Mouse (Mus musculus) right cerebral cortex, postnatal 25 days (tissue): Measurements from ENCODE around the gene Cdc34.

Experiments used
- DNase-seq: peaks from one replicate; pipeline ENCODE4 v3.0.0; 2022

The Cdc34 gene

DNA sequence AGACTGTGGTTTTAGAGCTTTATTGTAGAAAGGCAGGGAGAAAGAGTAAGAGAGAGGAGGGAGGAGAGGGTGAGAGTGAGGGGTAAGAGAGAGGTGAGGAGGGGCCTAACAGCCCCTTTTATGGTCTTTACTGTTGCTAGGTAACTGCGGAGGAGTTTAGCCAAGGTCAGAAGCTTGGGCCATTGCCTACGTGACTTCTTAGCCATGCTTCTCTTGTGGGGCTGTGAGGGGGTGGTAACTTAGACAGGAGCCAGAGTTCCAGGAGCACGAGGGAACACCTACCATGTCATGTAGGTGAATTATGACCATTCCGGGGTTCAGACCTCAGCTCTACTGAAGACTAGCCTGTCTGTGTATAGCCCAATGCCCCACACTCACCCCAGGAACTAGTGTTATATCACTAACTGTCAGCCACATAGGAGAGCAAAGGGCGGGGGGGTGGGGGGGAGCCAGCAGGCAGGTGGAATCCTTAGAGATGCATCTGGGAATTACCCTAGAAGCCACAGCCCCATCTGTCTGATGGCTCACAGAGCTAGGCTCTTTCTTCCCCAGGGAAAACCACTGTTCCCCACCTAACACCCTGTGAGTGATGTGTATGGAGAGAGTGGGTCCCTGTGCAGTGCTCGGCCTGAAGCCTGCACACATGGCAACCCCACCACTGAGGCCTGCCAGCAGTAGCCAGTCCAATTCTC is 10.5 kb upstream of the Cdc34 start:
- no peak for DNase-seq

DNA sequence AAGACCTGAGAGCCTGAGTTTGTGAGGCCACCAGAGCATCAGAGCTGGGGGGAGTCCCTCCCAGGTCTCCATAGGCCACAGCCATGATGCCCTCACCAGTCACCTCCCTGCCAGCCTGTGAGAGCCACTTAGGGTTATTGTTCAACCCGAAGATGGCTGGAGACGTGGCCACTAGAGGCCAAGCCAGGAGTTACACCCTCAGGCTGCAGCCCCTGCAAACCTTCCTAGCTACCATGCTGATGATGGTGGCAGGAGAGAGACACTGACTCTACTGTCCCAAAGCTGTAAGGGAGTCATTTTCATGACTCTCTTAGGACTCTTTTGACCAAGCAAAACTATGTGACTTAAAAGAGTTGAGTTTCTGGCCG is 9.9 kb upstream of the Cdc34 start:
- no peak for DNase-seq

DNA sequence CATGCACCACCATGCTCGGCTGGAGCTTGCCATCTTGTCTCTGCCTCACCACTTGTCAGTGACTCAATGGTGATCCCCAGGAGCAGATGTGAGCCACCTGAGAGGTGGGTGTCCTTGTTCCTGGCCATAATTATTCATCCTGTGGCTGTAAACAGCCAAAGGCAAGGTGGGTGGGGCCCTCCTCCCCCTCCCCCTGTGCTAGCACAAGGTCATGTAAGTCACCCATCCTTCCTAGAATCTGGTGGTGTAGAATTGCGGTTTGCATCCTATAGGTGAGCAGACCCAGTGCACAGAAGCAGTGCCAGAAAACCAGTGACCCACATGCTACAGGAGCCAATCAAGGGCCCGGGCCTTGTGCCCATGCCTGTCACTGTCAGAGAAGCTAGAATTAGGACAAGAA is 8.9 kb upstream of the Cdc34 start:
- no peak for DNase-seq

DNA sequence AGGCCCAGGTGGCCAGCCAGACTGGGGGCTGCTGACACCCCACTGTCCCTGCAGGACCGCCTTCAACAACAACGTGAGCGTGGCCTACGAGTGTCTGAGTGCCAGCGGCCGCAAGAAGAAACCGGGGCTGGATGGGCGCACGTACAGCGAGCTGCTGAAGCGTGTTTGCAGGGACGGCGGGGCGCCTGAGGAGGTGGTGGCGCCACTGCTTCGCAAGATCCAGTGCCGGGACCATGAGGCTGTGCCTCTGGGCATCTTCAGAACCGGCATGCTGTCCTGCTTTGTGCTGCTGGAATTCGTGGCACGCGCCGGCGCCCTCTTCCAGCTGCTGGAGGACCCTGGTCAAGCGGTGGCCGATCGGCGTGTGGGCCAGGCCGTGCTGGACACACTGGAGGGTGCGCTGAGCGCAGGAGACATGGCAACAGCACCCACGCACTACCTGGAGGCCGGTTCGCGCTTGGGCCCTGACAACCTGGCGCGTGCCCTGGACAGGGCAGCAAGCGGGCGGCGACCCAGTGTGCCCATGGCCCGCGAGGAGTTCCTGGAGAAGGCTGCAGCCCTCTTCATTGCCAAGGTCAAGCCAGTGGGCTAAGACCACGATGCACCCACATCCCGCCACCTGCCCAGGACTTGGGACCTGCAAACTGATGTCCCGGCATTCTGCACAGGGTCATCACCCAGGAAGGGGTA is 6.5 kb upstream of the Cdc34 start:
- no peak for DNase-seq

DNA sequence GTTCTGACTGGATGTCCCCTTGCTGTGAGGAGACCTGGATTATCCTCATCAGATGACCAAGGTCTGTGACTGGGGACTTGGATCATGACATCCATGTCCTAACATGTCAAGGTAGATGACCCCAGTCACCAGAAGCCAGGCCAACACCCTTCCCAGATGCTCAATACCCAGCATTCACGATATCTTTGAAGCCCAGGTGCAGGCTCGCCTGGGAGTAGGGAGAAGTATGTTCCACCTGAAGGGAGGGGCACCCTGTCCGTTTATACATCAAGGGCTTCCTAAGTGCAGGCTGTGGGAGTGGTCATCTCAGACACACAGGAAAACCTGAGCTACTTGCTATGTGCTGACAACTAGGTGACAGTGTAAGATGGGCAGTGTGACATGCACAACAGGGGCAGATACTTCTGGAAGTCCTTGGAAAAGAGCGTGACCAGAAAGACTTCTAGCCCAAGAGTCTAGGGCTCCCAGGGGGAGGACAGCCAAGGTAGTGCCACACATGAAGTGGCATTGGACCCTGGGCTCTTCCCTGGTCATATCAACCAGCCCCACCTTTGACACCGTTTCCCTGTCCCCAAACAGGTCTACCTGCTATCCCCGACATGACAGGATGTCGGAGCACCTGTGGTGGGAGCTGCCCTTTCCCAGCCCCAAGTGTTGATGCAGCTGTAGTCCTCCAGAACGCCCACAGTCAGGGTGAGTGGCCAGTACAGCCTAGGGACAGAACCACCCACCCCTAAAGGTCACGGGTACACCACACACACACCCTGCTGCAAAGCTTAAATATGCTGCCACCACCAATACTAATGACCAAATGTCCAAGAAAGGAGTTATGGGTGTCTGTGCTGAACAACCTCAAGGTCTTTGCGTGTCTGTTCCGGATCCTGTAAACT is 1.1 kb upstream of the Cdc34 start:
- DNase-seq = no peak

DNA sequence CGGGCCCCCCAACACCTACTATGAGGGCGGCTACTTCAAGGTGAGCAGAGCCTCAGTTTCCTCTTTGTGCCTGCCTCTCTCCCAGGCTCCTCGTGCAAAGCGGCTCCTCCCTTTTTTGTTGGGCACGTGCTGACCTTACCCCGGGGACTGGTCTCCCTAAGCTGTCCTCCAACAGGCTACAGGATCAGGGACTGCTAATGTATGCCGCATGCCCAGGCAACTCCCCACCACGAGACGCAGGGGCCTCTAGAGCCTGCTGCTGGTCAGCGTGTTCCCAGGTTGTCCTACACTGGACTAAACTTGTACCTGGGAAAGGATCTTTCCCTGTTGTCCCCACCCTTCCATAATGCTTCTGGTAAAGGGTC is 538 bp downstream of the Cdc34 start:
- no peak for DNase-seq

DNA sequence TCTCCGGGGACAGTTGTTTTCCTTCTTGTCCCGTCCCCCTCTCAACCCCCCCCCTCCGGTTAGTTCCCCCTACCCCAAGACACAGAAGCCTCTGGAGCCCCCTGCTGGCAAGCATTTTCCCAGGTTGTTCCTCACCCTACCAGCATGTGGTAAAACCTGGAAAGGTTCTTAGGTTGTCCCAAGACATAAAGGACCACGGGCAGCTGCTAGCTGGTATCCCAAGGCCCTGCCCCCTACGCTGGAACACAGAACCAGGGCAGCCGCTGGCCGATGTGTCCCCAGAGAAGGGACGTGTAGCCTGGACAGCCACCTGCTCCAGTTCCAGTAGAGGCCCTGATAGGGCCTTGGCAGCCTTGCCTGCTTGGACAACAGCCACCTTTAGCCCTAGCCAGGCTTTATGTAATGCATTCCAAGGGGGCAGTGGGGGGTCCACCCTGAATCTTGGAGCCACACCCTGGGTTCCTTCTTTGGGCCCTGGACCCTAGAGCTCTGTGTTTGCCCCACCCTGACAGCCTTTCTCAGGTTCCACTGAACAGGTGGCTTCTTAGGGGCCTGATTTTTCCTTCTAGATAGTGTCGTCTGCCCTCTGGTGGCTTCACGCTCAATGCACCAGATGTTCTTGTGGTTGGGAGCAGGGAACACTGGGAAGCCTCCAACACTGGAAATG is 1.1 kb downstream of the Cdc34 start:
- no peak for DNase-seq

DNA sequence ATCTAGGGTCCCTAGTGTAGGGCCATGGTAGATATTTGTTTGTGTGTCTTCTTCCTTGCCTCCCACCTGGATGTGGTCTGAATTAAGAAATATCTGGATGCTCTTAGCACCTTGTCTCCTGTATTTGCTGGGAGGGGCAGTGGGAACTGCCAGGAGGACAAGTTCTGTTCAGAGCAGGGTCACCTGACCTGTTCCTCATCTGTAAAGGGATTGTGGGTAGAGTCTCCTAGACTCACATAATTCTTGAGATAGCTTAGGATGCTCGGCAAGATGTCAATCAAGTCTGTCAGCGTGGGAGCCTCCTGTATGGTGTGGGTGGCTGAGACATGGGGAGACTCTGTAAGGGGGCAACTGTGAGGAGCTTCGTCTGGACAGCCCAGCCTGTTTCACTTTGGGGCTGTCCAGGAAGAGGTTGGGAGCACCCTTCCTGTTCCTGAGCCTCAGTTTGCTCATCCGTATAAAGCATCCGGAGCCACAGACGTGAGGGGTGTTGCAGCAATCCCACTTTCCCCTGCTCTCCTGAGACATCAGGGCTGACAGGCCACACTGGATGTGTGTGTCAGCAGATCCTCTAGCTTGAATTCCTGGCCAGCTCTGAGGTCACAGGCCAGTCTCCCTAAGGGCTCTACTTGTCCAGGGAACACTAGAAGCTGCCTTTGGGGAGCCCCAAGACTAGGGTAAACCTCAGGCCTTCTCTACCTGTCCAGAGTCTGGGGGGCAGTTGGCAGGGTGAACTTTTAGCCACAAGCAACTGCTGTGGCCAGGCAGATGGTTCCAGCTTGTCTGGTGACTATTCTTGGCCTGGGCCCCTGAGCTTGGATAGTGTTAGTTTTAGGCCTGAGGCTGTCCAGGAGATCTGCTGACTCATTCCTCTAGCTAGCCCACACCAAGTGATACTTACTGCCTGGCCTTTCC is 2.0 kb downstream of the Cdc34 start:
- DNase-seq = no peak

DNA sequence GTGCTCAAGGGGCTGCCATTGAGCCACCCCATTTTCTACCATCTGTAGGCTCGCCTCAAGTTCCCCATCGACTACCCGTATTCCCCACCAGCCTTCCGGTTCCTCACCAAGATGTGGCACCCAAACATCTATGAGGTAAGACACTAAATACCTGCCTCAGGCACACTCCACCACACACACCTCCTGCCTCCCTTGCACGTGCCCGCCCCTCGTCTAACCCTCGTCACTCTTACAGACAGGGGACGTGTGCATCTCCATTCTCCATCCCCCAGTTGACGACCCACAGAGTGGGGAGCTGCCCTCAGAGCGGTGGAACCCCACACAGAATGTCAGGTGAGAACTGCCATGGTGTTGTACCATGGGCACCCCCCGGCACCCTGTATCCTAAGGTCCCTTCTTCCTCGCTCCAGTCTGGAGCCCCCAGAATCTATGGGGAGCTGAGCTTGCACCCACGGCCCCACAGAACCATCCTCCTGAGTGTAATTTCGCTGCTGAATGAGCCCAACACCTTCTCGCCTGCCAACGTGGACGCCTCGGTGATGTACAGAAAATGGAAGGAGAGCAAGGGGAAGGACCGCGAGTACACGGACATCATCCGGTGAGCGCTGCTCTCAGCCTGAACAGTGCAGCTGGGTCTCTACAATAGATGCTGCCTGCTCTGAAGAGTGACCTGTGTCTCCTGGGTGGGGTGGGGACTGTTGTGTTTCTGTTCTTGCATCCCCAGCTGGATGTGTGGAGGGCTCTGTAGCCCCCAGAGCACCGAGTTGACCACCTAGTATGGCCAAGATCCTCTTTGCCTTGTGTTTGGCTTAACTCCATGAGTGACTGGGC is 3.0 kb downstream of the Cdc34 start:
- DNase-seq = no peak

DNA sequence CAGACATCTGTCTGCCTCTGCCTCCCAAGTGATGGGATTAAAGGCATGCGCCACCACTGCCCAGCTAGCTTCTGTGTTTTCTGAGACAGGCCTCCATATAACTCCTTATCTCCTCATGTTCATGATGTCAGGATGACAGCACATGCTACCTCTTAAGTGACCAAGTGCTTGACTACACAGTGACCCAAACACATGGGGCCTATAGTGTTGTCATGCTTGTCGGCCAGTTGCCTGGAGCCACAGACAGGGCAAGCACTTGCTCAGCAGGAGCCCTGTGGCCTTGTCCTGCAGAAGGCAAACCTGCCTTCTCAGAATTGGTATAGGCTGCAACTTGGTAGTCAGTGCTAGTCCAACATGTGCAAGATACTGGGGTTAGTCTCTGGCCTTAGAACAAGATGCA is 4.2 kb downstream of the Cdc34 start:
- DNase-seq = no peak

DNA sequence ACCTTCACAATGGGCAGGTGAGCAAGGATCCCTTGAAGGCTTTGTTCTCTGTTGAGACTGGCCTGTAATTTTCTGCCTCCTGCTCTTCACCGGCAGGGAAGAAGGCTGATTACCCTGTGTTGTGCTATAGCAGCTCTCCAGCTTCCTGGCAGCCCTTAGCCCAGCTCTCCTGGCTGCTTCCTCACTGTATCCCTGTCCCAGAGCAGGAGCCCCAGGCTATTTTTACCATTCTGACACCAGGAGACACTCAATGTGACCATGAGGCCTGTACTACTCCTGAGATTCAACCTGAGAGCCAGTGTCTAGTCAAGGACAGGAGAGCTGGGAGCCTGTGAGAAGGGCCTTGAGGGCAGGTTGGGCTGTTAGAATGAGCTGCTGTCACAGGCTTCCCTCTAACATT is 4.7 kb downstream of the Cdc34 start:
- no peak for DNase-seq

DNA sequence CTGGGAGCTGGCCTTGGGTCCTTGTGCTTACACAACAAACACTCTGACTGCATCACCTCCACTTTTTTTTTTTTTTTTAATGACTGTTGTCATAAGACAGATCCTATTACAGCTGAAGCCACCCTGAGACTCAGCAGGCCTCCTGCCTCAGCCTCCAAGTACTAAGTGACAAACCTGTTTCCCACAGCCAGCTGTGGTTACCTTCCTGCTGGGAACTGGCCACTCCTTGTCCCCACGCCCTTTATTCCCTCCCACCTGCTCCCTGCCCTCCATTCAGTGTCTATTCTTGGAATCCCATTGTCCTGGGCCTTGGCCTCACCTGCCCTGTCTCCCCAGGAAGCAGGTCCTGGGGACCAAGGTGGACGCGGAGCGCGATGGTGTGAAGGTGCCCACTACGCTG is 5.5 kb downstream of the Cdc34 start:
- no peak for DNase-seq

DNA sequence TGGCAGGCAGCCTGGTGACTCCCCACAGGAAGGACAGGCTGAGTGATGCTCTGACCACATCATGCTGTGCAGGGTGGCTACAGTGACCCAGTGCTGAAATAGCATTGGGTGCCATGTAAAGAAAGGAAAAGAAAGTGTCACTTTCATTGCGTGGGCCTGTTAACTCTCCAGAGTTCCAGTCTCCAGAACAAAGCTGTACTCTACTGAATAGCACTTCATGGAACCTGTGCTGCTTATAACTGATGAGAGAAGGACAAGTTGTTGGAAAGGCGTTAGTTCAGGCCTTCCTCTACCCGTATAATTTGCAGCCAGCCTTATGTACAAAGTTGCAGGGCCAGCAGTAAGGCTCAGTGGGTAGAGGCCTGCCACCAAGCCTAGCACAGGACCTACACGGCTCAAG is 6.7 kb downstream of the Cdc34 start, which contains the start of gene Gzmm:
TSS of gene Gzmm (plus strand) at position 301 of the 400 bp plus-strand sequence.
- DNase-seq = no peak

DNA sequence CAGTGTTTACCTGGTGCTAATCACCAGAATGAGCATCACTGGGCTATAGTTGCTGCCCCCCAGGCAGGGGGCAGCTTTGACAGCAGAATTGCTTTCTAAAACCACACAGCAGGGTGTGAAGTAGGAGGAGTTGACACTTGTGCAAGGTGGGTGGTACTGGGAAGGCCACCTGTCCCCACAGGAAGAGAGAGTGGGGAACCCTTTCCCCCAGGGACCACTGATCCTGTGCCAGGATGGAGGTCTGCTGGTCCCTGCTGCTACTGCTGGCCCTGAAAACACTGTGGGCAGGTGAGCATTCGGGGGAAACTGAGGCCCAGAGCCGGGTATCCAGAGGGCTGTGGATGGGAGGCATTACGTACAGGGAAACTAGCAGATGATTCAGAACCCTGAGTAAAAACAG is 7.2 kb downstream of the Cdc34 start:
- no peak for DNase-seq

DNA sequence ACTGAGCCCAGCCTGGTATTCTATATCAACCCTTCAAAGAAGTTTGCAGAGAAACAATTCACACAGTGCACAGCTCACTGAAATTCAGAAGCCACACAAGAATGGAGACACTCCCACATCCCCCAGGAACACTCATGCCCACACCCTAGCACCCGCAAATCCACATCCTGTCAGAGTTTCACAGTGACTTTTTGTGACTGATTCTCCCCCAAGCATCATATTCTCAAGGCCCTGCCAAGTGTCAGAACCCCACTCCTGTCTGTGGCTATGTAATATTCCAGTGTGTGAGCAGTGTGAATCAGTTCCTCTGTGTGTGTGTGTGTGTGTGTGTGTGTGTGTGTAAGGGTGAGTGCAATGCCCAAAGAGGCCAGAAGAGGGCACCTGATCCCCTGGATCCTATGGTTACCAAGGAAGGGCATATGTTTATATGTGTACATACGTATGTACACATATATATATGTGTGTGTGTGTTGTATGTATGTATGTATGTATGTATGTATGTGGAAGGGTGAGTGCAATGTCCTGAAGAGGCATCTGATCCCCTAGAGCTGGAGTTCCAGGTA is 10.1 kb downstream of the Cdc34 start:
- DNase-seq = no peak

DNA sequence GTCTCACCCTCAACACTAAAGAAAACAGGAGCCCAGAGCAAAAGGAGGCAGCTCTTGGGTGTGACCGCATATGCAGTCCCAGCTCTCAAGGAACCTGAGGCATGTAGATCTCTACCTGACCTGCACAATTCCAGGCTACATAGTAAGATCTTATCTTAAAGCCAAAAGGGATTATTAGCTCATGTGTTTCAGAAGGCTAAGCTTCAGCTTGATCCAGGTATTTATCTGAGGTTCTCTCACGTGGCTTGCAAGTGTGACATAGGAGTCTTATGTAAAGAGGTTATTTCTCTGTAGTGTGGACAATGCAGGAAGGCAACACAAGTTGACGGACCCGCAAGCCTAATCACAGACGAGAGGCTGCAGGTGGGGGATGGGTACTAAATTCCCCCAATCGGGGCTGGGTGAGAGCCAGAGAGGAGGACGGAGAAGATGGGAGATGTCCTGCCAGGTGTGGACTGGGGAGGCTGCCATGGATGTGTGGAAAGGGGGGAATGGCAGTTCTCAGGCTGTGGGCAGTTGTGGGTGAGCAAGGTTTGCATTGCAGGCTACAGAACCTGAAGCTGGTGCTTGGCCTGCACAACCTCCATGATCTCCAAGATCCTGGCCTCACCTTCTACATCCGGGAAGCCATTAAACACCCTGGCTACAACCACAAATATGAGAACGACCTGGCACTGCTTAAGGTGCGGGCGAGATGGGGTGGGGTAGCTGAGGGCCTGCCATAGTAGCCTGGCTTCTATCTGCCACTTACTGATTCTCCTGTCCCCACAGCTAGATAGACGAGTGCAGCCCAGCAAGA is 11.8 kb downstream of the Cdc34 start:
- DNase-seq = no peak

DNA sequence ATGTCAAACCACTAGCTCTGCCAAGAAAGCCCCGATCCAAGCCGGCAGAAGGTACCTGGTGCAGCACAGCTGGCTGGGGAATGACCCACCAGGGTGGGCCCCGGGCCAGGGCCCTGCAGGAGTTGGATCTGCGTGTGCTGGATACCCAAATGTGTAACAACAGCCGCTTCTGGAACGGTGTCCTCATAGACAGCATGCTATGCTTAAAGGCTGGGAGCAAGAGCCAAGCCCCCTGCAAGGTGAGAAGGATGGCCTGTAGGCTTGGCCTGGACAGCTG is 12.3 kb downstream of the Cdc34 start:
- DNase-seq = no peak

DNA sequence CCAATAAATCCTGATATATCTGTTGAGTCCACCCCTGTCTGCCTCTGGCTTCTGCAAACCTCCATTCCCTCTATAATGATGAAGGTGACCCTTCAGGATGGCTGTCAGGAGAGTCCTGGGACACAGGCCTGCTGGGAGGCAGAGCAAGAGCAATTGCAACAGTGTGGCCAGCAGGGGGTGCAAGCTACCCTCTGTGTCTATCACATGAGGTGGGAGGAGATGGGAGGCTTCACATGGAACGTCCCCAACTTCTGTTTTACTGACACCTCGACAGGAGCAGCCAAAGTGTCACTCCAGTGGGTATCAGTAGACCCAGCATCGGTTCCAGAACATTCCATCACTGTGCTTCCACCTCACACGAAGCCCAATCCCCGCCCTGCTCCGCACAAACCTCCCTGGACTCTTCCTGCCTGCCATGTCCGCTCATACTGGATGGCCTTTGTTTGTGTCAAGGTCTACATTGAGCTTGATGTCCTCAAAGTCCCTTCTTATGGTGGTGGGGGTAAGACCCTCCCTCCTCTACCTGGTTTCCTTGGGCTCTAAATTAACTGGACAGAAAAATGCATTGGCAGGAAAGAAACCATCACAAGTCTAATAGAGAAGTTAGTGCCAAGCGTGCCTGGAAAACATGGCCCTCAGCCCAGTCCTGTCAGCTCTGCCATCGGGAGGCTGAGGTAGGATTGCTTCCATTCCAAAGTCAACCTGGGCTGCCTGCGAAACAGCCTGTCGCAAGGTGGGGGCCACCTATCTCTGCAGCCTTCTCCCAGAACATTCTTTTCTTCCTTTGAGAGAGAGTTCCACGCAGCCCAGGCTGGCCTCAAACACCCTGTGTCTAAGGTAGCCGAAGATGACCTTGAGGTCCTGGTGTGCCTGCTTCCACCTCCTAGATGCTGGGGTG is 13.5 kb downstream of the Cdc34 start:
- no peak for DNase-seq

DNA sequence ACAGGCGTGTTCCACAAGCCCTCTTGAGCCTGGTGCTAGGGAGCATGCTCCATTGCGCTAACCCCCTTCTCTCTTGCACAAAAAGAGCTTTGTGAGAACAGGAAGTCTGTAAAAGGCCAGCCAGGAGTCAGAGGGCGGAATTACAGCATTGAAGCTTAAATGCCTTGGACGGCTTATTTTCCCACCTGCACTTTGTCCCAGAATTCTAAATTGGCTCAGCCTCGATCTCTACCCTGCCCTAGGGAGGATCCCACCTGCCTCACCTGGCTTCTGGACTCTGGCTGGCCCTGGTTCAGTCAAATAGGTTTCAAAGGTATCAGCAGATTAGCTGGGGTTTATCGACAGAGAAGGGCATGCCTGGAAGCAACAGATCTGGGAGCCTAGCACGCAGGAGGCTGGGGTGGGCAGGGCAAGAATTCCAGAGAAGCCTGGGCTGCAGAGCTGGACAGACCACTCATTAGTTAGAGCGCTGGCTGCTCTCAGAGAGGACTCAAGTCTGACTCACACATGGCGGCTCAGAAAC is 14.2 kb downstream of the Cdc34 start:
- DNase-seq = no peak
